Mouse (Mus musculus): ENCODE data around the gene Ccdc141. TPM values are rescaled to one million over a fixed set of nuclear protein-coding genes. Genes with fewer than 3 reads are reported as not detected.

Gene Ccdc141
- total RNA-seq, 2 experiments from 2014 or later, result 16.8 to 18.3 TPM

DNA sequence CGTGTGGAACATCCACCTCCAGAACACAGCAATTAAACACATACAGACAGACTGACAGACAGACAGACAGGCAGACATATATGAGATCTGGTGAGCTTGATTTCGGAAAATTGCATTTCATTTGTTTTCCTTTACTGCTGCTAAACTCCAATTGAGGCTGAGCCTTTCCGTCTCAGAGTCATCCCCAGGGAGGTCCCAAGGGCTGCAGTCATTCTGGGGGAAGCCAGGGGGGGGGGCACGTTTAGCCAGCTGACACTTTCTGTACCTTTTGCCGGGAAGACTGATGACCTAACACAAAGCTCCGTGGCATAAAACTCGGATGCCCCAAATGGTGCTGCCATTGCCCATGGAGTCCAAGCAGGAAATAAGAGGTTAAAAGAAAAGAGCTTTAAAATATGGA is 5.0 kb upstream of the Ccdc141 start:
- intact Hi-C loops (cut with DNase I), result no loop called here
- no peak for DNase-seq

DNA sequence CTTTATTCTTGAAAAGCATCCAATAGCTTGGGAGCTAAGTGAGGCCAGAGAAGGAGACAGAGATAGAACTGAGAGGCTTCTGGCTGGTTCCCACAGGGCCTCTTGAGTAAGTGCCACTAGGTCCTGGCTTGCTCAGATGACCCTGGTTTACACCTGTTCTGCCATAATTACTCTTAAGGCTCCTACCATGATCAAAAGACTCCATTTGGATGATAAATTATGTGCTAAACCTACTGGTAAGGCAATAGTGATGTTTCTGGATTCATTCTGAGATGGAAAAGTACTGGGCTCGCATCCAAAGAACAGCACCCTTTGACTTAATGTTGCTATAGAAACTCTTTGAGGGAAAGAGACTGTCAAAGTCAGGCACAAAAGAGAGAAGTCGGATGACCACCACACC is 3.9 kb upstream of the Ccdc141 start:
- no peak for DNase-seq
- intact Hi-C loops (cut with DNase I), result no loop called here

DNA sequence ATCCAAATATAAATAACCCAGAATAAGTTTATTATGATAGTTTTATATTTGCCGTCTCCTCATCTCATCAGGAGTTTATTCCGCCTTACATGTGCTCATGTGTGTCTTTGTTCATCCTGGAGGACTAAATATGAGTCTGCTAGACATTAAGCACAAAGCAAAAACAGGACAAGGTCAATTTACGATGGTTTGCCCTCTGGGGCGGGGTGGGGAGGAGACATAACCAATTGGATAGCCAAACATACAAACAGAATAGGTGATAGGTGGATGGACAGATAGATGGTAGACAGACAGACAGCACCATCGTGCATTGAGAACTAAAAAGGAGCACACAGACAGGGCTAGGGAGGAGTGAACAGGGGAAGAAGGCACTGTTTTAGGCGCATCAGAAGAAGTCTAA is 3.4 kb upstream of the Ccdc141 start:
- no peak for DNase-seq
- intact Hi-C loops (cut with DNase I), result no loop called here

DNA sequence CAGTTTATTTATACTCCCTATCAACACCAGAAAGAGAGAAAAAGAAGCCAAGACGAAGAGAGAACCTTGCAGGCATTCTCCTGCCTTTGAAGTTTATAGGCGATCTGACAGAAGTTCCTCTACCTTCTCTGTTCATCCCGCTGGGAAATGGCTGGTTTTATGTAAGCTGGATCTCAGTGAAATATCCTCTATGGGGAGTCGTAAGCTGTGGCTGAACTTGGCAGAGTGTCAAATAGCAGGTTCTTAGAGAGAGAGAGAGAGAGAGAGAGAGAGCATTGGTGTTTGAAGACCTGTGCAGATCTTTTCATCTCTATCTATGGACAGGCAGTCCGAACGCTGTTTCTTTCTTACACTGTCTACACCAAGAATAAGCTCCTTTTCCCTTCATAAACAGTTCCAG is 2.9 kb upstream of the Ccdc141 start:
- intact Hi-C loops (cut with DNase I), result no loop called here
- DNase-seq, result no peak

DNA sequence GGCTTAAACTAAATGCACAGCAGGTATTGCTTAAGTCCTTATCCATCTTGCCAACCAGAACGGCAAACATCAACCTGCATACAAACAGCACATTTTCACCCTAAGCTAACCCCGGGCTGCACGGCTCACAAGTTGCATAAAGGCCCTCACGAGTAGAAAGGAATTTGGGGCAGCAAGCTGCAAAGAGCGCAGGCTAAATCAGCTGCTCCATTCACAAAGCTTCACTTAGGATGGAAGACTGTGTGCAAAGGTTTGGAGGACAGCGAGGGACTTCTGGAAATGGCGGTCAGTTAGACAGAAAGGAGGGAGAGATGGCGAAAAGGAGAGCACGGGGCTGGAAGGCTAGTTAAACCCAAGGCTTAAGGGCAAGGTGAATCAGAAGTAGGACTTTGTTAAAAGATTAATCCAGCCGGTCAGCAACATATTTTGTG is 1.8 kb upstream of the Ccdc141 start:
- intact Hi-C loops (cut with DNase I), result no loop called here
- no peak for DNase-seq

DNA sequence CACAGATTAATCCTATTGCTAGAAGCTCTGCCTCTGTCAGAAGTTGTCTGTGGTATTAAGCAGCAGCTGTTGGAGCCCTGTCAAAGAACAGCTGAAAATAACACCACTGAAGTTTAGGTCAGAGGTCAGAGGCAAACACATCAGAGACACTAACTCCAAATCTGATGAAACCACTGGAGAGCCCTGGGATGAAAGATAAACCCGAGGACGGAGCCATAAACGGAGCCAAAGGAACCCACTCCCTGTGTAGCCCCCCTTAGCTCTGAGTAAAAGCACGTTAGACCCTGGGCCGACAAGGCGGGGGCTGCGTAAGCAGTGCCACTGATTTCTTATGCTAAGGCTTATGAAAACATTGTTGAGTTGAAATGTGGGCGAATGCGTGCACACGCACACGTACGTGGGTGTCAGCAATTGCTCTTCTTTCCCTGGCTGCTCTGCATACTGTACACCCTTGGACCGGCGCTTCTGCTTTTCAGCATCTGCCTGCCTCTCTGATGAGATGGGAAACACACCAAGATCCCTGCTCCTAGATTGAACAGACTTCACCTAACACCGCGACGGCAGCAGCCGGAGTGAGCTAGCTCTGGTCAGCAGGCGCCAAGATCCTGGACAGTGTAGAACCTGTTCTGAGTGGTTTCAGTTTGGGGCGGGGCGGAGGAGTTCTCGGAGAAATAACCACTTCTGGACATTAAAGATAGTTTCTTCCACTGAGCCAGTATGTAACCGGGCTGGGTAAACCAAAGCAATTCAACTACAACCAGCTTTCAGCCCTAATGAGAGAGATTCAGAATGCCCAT is 1.2 kb upstream of the Ccdc141 start:
- no peak for DNase-seq
- intact Hi-C loops (cut with DNase I), result no loop called here

DNA sequence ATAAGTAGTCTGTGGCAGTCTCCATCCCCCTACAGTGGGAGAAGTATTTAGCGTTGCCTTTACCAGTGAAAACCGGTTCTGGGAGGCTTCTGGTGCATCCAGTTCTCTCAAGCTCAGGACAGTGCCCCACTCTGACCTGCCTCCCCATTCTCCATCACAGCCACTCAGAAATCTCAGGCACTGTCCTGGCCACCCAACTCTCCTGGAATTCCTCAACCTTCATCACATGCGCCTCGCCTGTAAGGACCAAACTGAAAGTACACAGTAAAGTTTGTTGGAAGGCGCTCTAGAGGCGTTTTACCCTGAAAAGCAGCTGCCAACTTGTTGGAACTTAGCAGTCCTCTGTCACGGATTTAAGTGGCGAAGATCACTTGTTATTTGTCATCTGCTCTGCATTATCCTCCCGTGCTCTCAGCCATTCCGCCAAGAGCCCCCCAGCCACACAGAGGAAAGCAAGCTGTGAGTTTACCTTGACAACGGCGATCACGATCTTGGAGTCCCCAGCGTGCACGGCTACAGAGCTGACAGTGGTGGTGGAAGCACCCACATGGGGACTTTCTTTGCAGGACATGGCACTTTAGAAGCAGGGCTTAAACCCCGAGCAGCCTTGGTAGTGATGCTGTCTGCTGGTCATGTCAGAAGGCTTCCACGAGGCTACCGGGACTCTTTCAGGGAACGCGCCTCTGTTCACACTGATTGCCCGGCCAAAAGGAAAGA is 362 bp downstream of the Ccdc141 start:
- intact Hi-C loops (cut with DNase I), result no loop called here
- no peak for DNase-seq

DNA sequence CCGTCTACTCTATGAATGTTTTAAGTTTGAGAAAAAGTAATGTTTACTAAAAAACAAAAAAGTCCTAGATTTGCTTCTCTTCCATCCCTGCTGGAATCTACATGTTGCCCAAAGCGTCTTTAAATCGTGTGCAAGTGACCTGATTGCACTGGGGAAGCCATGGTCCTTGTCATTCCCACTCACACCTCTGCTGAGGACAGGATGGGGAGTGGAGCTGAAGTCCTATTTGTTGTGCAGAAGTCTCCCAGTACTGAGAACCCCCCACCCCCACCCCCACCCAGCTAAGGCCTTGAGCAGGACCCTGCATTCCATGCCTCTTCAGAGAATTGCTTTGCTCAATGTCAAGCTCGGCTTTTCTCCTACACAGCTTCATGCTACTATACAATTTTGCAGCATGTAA is 1.2 kb downstream of the Ccdc141 start:
- intact Hi-C loops (cut with DNase I), result no loop called here
- no peak for DNase-seq

DNA sequence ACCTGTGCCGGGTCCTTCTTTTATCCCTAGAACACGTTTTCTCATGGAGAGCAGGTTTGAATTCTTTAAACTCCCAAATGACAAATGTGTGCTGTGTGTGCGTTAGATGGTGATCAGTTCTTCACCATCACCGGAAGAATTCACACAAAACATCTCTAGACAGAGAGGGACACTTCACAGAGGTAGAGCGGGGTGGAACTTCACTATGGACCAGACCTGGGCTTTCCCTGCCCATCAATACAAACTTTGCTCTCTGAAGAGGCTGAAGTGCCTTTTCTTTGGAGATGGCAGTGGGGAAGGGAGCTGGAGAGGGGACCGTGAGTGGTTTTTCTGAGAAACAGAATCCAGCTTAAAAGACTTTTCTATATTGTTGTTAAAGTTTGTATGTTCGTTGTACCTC is 1.7 kb downstream of the Ccdc141 start:
- intact Hi-C loops (cut with DNase I), result no loop called here
- DNase-seq, result no peak

DNA sequence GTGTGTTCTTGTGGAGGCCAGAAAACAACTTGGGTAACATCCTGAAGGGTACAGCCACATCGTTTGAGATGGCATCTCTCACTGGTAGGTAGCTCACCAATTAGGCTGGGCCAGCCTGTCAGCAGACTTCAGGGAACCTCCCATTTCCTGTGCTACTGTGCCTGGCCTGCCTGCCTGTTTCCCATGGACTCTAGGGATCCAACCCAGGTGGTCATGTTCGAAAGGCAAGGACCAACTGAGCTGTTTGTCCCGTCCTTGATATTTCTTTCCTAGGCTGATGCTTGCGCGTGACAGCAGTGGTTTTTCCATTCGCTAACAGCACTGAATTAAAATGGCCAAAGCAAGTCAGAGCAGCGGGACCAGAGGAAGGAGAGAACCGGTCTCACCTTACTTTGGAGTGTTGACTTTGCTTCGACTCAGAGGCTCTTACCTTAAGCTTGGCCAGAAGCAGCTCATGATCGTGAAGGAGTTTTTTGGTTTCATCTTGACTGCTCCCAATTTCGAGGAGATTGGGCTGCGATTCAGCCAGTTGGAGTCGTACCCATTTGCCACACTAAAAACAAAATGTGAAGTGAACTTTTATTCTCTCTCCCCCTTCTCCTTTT is 2.3 kb downstream of the Ccdc141 start:
- no peak for DNase-seq
- intact Hi-C loops (cut with DNase I), result no loop called here

DNA sequence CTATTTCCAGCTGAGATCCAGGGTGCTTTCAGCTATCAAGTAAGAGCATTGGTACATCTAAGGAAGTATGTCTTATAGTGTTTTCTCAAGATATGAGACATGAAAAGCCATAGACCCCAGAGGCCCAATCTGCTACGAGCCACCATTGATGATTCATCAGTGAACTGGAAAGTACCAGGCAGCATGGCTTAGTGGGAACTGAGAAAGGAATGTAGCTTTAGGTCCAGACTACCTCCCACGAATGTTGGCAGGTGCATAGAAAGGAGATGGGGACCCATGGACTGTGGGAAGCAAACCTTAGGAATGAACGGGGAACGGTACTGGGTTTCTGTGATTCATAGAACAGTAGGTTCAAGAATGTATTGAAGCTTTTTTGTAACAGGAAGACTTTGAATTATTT is 4.1 kb downstream of the Ccdc141 start:
- intact Hi-C loops (cut with DNase I), result no loop called here
- no peak for DNase-seq

DNA sequence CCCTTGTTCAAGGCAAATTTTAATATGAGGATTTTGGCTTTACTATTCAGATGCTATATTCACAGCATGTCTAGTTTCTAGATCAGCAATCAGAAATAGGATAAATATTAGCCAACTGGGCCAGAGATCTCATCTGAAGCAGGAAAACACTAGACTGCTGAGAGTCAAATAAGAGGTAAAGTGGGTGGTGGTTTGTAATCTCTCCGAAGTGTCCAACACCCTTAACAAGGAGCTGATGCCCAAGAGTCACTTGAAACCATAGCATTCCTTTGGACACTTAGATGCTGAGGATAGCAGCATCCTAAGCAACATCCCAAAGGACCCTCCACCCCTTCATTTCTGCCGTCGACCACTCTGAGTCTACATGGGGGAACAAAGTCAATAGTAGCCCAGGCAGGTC is 5.8 kb downstream of the Ccdc141 start:
- intact Hi-C loops (cut with DNase I), result no loop called here
- no peak for DNase-seq

DNA sequence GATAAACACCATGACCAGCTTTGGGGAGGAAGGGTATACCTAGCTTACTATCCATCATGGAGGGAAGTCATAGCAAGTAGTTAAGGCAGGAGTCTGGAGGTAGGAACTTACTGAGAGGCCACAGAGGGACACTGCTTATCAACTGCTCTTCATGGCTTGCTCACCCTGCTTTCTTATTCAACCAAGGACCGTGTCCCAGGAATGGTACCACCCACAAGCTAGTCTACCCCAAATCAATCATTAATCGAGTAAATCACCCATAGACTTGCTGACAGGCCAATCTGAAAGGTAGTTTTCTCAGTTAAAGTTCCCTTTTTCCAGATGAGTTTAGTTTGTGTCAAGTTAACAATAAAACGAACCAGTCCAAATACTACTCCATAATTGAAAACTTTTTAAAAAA is 7.1 kb downstream of the Ccdc141 start:
- intact Hi-C loops (cut with DNase I), result no loop called here
- no peak for DNase-seq

DNA sequence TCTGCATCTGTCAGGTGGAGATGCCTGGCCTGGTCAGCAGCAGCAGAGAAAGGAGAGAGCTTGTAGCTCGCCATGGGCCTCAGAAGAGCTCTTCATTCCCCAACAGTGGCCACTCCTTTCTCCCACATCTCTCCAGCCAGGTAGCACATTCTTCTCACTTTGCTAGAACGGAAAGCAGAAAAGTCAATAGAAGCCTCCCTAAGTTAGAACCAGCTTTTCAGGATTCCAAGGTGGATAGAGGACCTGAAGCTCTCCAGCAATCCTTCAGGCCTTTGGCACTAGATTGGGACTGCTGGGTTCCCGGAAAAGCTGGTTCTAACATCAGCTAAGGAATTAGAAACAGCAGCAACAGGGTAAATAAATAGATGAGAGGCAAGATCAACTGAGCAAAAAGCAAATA is 8.3 kb downstream of the Ccdc141 start:
- intact Hi-C loops (cut with DNase I), result no loop called here
- DNase-seq, result no peak

DNA sequence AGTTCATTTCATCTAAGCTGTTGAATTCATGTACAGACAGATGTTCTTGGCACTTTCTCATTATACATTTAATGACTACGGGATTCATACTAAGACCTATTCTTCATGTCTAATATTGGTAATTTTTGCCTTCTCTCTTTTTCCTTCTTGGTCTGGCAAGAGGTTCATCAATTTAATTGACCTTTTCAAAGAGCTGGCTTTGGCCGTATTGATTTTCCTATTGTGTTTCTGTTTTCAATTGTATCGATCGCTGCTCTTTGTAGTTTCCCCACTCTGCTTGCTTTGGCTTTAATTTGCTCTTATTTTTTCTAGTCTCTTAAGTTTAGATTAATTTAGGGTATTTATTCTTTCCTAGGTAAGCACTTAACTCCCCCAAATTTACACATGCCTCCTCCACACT is 12.9 kb downstream of the Ccdc141 start:
- intact Hi-C loops (cut with DNase I), result no loop called here
- DNase-seq, result no peak

DNA sequence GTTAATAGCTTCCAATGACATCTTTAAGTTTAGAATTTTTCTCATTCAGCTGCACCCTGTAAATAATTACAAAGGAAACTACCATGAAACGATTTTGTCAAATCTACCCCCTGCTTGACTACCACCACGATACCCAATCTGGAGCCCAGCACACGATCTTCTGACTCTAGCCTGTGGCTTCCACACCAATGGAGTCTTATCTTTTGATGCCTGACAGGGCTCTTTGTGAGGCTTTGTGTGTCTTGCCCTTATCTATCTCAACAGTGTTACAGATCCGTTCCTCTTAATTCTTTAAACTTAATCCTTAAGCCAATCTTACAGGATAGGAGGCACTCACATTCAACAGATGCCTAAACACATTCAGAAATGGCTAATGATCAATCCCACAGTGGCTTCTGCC is 16.4 kb downstream of the Ccdc141 start:
- intact Hi-C loops (cut with DNase I), result no loop called here
- DNase-seq, result no peak

DNA sequence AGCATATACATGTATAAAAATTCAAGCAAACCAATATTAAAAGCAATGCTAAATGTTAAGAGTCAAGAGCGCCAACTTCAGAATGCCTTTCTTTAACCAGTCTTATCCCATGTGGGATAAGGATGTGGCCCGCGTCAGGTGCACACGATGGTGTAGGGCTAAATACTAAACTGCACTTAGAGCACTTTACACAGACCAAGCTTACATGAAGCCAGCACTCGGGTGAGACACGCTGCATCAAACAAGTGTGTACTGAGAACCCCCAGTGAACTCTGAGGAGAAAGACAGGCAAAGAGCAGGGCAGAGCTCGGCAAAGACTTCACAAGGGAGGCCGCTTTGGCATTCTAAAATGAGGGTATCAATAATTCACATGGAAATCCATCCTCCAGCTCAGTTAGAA is 19.2 kb downstream of the Ccdc141 start:
- no peak for DNase-seq
- intact Hi-C loops (cut with DNase I), result no loop called here

DNA sequence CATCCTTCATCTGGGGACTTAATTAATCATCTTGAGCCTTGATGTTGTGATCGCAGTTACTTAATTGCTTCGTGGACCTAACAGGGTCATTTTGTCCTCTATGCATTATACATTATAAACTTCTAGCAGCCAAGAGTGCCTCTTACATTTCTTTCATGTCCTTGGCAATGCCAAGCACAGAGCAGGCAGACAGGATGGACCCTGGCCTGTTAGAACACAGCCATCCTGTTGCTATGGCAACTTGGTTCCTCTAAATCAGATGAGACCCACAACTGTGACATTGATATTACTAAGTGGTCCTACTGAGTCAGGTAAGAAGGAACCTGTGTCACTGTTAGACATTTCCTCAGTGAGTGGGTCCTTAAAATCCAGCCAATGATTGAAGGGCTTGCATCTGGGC is 20.9 kb downstream of the Ccdc141 start:
- DNase-seq, result no peak
- intact Hi-C loops (cut with DNase I), result no loop called here

DNA sequence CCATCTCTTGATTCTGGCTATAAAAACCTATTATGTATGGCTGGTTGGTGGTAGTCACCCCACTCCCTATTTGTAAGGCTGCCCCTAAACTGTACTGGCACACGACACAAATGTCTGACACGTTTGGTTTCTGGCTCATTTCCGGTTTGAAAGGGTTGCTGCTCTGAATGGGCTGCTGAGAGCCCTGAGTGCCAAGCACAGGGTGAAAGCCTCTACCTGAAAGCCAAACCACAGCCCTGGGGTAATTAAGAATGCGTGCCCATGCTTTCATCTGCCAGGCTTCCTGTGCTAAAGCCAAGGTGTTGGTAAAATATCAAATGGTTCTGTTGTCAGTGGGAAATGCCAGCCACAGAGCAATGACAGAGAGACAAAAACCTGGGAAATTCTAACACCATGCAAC is 22.2 kb downstream of the Ccdc141 start:
- peak; percentile 18 for DNase-seq
- intact Hi-C loops (cut with DNase I), result no loop called here

DNA sequence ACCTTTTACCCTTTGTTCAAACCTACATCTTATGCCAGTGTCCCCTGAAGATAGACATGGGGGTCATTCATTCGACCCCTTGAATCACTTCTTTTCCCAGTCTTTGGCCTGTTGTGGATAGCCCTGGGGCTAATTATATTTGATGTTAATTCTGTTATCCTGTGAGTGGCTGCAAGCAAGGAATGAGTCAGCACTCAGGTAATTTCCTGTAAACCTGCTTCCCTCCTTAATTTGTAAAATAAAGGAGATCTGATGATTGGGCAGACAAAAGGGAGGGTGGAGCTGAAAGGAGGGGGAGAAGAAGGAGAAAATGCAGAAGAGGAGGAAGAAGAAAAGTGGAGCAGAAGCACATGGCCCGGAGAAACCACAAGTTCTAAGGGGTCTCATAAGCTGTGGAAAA is 23.5 kb downstream of the Ccdc141 start:
- intact Hi-C loops (cut with DNase I), result no loop called here

DNA sequence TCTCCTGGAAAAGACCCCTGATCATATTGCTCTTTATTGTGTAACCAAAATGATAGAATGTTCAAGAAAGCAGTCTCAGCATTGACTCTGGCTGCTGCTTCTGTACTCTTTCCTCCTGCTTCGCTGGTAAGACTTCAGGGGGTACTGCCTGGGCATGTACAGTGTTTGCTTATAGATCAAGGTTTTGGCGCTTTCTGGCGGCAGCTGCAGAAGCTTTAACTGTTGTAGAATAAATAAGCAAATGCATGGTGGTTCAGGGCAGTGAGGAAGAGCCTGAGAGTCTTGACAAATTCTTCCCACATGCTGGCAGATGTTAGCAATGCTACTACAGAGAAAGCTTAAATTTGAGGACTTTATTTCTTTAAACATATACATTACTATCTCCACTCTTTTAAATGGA is 24.1 kb downstream of the Ccdc141 start:
- DNase-seq, result no peak
- intact Hi-C loops (cut with DNase I), result no loop called here

More for the DNA sequence above, 23.5 kb downstream of the Ccdc141 start:
- no peak for DNase-seq

DNA sequence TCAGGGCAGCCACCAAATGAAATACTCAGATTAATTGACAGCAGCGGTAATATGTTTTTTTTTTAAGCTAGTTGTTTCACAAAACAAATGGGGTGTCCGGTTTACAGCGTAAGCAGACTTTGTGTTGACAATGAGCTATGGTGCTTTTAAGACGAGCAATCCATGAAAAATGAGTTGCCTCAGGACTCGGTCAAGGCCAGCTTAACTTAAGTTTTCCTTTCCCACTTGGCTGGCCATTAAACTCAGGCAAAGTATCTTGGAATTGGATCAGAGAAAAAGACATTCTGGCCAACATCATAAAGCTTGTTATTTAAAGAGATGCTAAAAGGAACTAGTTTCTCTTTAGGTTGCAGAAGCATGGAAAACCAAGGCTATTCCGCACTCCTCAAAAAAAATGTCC is 26.9 kb downstream of the Ccdc141 start:
- DNase-seq, result no peak
- intact Hi-C loops (cut with DNase I), result no loop called here
